Mouse (Mus musculus): ENCODE data around the gene Rest. TPM values are rescaled to one million over a fixed set of nuclear protein-coding genes. Genes with fewer than 3 reads are reported as not detected.
A peak's percentile ranks its signal among the peaks of the same experiment; 100 is the strongest.

Gene Rest
- polyA plus RNA-seq, 1 experiment from 2014 or later, result 59.7 TPM

DNA sequence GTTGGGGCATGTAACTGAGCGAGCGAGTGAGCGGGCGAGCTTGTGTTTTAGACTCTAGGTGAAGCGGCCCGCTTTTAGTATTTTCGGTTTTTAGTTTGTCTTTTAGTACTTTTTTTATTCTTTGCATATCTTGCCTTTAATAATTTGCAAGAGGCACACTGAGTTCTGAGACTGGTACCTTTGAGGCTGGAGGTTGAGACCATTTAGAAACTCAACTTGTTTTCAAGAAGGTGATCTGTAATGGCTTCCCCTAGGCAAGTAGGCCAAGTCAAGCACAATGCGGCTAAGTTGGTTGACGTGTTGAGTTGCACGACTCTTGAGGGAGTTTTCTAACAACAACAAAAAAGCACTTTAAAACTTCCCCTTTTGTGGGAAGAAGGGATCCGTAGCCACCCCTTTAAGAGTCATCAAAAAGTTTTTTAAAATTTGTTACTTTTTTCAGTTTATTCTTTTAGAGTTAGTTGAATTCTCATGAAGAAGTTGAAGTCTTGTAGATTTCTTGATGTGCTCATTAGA is 1.7 kb downstream of the Rest start:
- ATAC-seq (ENCODE audit: insufficient number of reproducible peaks, insufficient read depth, low FRiP score, low TSS enrichment), result no peak
- peak overlapping the region; percentile 98 for H3K27ac ChIP-seq
- no peaks in the 10 kb centered on the region for H3K27me3 ChIP-seq
- H3K4me1 ChIP-seq, result peaks cover 26% of the 10 kb centered on the region
- peak overlapping the region; percentile 97 for H3K9ac ChIP-seq
- 3% methylated on average over 11 of the region's 11 CpGs for WGBS
- H3K36me3 ChIP-seq, result peaks cover 38% of the 10 kb centered on the region
- peak overlapping the region; percentile 94 for H3K4me3 ChIP-seq
- no peaks in the 10 kb centered on the region for H3K9me3 ChIP-seq
- H3K4me2 ChIP-seq (replicated peaks), result peak overlapping the region; percentile 59

DNA sequence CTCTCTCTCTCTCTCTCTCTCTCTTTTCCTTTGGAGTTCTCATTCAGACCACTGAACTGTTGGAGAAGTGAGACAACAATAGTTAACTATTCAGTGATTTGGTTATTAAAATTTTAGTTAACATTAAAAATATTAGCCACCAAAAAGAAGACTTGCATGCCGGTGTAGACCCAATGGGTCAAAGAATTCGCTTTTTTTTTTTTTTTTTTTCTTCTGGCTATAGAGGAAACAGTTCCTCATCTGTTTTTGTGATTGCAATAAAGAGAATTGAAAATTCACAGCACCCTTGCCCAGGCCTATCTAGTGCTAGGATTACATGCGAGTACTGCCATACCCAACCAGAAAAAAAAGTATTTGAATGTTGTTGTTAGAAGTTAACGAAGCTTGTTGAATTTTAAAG is 2.1 kb downstream of the Rest start:
- Histone ChIP-seq H3K27ac (no peak overlapping the region), H3K9ac (peak overlapping the region; percentile 97), H3K4me3 (peak overlapping the region; percentile 94), H3K9me3 (no peaks in the 10 kb centered on the region), H3K4me1 (peaks cover 26% of the 10 kb centered on the region), H3K27me3 (no peaks in the 10 kb centered on the region), H3K36me3 (peaks cover 42% of the 10 kb centered on the region), H3K4me2 (replicated peaks) (peak overlapping the region; percentile 59)
- no peak for ATAC-seq (ENCODE audit: insufficient number of reproducible peaks, insufficient read depth, low FRiP score, low TSS enrichment)
- 72% methylated on average over 4 of the region's 4 CpGs for WGBS

DNA sequence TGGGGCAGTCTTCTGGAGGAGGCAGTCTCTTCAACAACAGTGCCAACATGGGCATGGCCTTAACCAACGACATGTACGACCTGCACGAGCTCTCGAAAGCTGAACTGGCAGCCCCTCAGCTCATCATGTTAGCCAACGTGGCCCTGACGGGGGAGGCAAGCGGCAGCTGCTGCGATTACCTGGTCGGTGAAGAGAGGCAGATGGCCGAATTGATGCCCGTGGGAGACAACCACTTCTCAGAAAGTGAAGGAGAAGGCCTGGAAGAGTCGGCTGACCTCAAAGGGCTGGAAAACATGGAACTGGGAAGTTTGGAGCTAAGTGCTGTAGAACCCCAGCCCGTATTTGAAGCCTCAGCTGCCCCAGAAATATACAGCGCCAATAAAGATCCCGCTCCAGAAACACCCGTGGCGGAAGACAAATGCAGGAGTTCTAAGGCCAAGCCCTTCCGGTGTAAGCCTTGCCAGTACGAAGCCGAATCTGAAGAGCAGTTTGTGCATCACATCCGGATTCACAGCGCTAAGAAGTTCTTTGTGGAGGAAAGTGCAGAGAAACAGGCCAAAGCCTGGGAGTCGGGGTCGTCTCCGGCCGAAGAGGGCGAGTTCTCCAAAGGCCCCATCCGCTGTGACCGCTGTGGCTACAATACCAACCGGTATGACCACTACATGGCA is 2.8 kb downstream of the Rest start:
- Histone ChIP-seq H3K4me1 (peaks cover 26% of the 10 kb centered on the region), H3K27me3 (no peaks in the 10 kb centered on the region), H3K4me2 (replicated peaks) (peak overlapping the region; percentile 59), H3K9me3 (no peaks in the 10 kb centered on the region), H3K36me3 (peaks cover 47% of the 10 kb centered on the region), H3K27ac (no peak overlapping the region), H3K9ac (no peak overlapping the region), H3K4me3 (no peak overlapping the region)
- WGBS, result 95% methylated on average over 30 of the region's 30 CpGs
- no peak for ATAC-seq (ENCODE audit: insufficient number of reproducible peaks, insufficient read depth, low FRiP score, low TSS enrichment)

DNA sequence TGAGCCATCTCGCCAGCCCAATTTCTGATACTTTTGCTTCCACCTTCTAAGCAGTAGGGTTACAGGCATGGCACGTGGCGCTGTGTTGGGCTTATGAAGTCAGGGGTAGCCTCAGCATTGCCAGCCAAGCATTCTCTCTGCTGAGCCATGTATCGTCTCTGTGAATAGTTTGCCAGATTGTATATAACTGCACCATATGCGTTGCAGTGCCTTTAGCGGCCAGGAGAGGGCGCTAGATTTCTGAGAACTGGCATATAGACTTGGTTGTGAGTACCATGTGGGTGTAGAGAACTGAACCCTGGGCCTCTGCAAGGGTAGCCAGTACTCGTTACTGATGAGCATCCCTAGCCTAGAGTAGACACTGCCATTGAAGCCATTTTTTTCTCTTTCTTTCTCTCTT is 4.1 kb downstream of the Rest start:
- 79% methylated on average over 8 of the region's 8 CpGs for WGBS
- Histone ChIP-seq H3K9ac (no peak overlapping the region), H3K36me3 (peaks cover 61% of the 10 kb centered on the region), H3K4me1 (peaks cover 26% of the 10 kb centered on the region), H3K27me3 (no peaks in the 10 kb centered on the region), H3K27ac (no peak overlapping the region), H3K4me2 (replicated peaks) (no peak overlapping the region), H3K4me3 (no peak overlapping the region), H3K9me3 (no peaks in the 10 kb centered on the region)
- ATAC-seq (ENCODE audit: insufficient number of reproducible peaks, insufficient read depth, low FRiP score, low TSS enrichment), result no peak

DNA sequence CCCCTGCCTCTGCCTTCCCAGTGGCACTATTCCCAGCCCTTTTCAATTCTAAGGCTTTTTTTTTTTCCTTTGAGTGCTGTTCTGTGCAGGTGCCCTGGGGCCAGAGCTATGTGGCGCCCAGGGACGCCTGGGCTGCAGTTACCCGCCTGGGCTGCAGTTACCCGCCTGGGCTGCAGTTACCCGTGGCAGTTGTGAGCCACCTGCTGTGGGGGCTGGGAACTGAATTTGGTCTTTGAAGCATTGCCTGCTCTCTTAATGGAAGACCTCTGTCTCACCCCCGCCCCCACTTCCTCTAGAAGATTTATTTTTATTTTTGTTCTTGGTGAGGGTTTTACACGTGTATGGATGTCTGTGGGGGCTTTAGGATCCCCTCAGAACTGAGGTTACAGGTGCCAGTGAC is 7.9 kb downstream of the Rest start:
- H3K4me1 ChIP-seq, result peaks cover 17% of the 10 kb centered on the region
- WGBS, result 77% methylated on average over 7 of the region's 7 CpGs
- H3K9ac ChIP-seq, result no peak overlapping the region
- no peaks in the 10 kb centered on the region for H3K9me3 ChIP-seq
- H3K27ac ChIP-seq, result no peak overlapping the region
- ATAC-seq (ENCODE audit: insufficient number of reproducible peaks, insufficient read depth, low FRiP score, low TSS enrichment), result no peak
- no peak overlapping the region for H3K4me2 ChIP-seq (replicated peaks)
- no peaks in the 10 kb centered on the region for H3K27me3 ChIP-seq
- H3K4me3 ChIP-seq, result no peak overlapping the region
- peaks cover 92% of the 10 kb centered on the region for H3K36me3 ChIP-seq

DNA sequence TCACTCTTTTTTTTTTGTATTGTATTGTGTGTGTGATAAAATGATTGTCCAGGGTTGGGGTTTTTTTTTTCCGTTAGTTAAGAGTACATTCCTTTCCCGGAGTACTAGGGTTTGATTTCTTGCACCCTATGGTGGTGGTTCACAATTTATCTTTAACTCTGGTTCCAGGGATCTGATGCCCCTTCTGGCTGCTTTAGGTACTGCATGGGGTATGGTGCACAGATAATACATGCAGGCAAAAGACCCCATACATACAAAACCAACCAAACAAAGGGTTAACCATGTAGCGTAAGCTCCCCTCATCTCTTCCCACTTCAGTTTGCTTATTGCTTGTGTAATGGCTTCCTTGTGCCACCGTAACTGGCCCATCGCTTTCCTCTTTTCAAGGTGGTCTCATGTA is 10.7 kb downstream of the Rest start:
- no peak for ATAC-seq (ENCODE audit: insufficient number of reproducible peaks, insufficient read depth, low FRiP score, low TSS enrichment)
- Histone ChIP-seq H3K27me3 (no peaks in the 10 kb centered on the region), H3K4me1 (0 out of 2 replicates have a peak, but pooled peaks cover under 1% of the 10 kb centered on the region), H3K9me3 (no peaks in the 10 kb centered on the region), H3K4me3 (no peak overlapping the region), H3K4me2 (replicated peaks) (no peak overlapping the region), H3K36me3 (peaks cover 94% of the 10 kb centered on the region), H3K27ac (no peak overlapping the region), H3K9ac (no peak overlapping the region)
- WGBS, result 84% methylated on average over 5 of the region's 5 CpGs

DNA sequence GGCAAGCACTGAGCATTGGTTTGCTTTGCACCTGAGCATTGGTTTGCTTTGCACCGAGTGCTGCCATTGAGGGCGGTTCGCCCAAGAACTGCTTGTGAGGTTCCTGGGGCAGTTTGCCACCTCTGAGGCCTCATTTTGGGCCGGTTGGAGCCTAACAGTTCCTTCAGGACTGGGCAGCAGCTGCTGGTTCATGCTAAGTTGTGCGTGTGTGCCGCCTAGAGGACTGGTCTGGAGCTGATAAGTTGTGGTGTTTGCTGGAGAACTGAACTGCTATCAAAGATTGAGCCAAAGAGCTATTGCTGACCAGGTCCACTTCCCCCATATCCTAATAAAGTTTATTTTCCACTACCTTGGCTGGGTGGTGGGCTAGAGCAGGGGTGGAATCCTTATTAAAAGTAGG is 11.9 kb downstream of the Rest start:
- no peak overlapping the region for H3K4me3 ChIP-seq
- no peaks in the 10 kb centered on the region for H3K27me3 ChIP-seq
- H3K9me3 ChIP-seq, result no peaks in the 10 kb centered on the region
- ATAC-seq (ENCODE audit: insufficient number of reproducible peaks, insufficient read depth, low FRiP score, low TSS enrichment), result no peak
- H3K4me1 ChIP-seq, result no peaks in the 10 kb centered on the region
- H3K36me3 ChIP-seq, result peaks cover 95% of the 10 kb centered on the region
- no peak overlapping the region for H3K27ac ChIP-seq
- H3K4me2 ChIP-seq (replicated peaks), result no peak overlapping the region
- 92% methylated on average over 6 of the region's 6 CpGs for WGBS
- H3K9ac ChIP-seq, result no peak overlapping the region

DNA sequence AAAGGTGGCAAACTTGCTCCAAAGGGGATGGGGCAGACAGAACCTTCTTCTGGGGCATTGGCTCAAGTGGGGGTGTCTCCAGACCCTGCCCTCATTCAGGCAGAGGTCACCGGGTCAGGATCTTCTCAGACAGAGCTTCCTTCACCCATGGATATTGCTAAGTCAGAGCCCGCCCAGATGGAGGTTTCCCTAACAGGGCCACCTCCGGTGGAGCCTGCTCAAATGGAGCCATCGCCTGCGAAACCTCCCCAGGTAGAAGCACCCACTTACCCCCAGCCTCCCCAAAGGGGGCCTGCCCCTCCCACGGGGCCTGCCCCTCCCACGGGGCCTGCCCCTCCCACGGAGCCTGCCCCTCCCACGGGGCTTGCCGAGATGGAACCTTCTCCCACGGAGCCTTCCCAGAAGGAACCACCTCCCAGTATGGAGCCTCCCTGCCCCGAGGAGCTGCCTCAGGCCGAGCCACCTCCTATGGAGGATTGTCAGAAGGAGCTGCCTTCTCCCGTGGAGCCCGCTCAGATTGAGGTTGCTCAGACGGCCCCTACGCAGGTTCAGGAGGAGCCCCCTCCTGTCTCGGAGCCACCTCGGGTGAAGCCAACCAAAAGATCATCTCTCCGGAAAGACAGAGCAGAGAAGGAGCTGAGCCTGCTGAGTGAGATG is 16.4 kb downstream of the Rest start:
- Histone ChIP-seq H3K9ac (no peak overlapping the region), H3K4me1 (no peaks in the 10 kb centered on the region), H3K36me3 (peaks cover 74% of the 10 kb centered on the region), H3K4me2 (replicated peaks) (no peak overlapping the region), H3K27ac (no peak overlapping the region), H3K4me3 (no peak overlapping the region), H3K27me3 (no peaks in the 10 kb centered on the region), H3K9me3 (no peaks in the 10 kb centered on the region)
- WGBS, result 85% methylated on average over 20 of the region's 20 CpGs
- no peak for ATAC-seq (ENCODE audit: insufficient number of reproducible peaks, insufficient read depth, low FRiP score, low TSS enrichment)

DNA sequence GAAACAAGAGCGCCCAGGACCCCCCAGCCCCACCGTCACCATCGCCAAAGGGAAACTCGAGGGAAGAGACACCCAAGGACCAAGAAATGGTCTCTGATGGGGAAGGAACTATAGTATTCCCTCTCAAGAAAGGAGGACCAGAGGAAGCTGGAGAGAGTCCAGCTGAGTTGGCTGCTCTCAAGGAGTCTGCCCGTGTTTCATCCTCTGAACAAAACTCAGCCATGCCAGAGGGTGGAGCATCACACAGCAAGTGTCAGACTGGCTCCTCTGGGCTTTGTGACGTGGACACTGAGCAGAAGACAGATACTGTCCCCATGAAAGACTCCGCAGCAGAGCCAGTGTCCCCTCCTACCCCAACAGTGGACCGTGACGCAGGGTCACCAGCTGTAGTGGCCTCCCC is 17.0 kb downstream of the Rest start:
- H3K36me3 ChIP-seq, result peaks cover 74% of the 10 kb centered on the region

DNA sequence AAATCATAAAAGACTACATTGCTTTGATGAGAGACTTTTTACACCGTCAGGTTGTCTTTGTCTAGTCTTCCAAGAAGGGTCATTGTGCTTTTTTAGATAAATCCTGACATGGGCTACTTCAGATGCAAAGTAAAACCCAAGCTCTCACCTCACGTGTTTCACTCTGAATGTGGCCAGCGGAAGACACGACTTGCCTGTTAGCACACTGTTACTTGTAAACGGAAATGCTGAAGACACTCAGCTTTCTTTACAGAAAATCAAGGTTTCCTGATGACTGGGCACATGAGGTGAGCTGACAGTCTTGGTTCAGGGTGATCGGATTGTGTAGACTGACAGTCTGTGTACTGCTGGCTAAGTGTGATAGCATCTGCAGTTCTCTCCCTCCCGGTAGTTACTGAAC is 20.4 kb downstream of the Rest start:
- H3K4me2 ChIP-seq (replicated peaks), result no peak overlapping the region
- H3K36me3 ChIP-seq, result peaks cover 75% of the 10 kb centered on the region
- H3K4me3 ChIP-seq, result no peak overlapping the region
- H3K9ac ChIP-seq, result no peak overlapping the region
- no peak overlapping the region for H3K27ac ChIP-seq
- WGBS, result 88% methylated on average over 7 of the region's 7 CpGs
- no peak for ATAC-seq (ENCODE audit: insufficient number of reproducible peaks, insufficient read depth, low FRiP score, low TSS enrichment)
- H3K4me1 ChIP-seq, result no peaks in the 10 kb centered on the region
- no peaks in the 10 kb centered on the region for H3K9me3 ChIP-seq
- no peaks in the 10 kb centered on the region for H3K27me3 ChIP-seq

More for the DNA sequence above, 17.0 kb downstream of the Rest start:
- no peak overlapping the region for H3K9ac ChIP-seq
- no peak overlapping the region for H3K4me2 ChIP-seq (replicated peaks)
- H3K4me3 ChIP-seq, result no peak overlapping the region
- WGBS, result 92% methylated on average over 9 of the region's 9 CpGs
- no peaks in the 10 kb centered on the region for H3K27me3 ChIP-seq
- no peaks in the 10 kb centered on the region for H3K9me3 ChIP-seq
- H3K27ac ChIP-seq, result no peak overlapping the region
- ATAC-seq (ENCODE audit: insufficient number of reproducible peaks, insufficient read depth, low FRiP score, low TSS enrichment), result no peak
- no peaks in the 10 kb centered on the region for H3K4me1 ChIP-seq

DNA sequence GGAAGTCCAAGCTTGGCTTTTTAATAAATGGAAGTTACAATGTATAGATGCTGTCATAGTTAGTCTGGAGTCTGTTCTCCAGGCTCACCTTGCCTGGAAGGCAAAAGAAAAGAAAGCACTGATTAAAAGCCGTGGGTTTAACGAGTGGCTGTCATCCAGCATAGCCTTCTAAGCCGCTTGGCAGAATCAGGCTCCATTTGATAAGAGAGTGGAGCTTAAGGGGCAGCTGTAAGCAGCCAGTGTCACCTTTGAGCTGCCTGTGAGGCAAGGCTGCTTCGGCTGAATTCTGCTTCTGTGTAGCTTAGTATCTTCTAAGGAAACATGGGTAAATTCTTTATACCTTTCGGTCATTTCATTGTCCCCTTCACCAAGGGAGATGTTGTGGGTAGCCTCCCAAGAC is 21.6 kb downstream of the Rest start:
- no peak overlapping the region for H3K9ac ChIP-seq
- H3K27ac ChIP-seq, result no peak overlapping the region
- no peaks in the 10 kb centered on the region for H3K9me3 ChIP-seq
- no peaks in the 10 kb centered on the region for H3K4me1 ChIP-seq
- no peak overlapping the region for H3K4me3 ChIP-seq
- no peaks in the 10 kb centered on the region for H3K27me3 ChIP-seq
- peaks cover 69% of the 10 kb centered on the region for H3K36me3 ChIP-seq
- 86% methylated on average over 5 of the region's 5 CpGs for WGBS
- H3K4me2 ChIP-seq (replicated peaks), result no peak overlapping the region
- no peak for ATAC-seq (ENCODE audit: insufficient number of reproducible peaks, insufficient read depth, low FRiP score, low TSS enrichment)

DNA sequence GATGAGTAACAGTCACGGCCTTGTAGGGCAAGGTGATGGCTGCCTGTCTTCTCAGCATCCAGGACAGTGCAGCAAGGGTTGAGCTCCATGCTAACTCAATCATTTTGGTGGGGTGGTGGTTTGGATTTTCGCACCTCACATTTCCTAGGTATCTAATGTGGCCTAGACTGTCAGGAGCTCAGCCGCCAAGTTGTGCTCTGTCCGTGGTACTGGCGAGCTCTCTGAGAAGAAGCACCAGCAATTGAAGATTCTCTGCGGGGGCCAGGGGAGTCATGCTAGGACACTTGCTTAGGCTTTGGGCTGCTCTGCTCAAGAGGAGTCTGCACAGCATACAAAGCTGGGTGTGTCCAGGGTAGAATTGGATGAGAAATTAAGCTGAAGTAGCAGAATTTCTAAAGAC is 22.6 kb downstream of the Rest start:
- WGBS, result 77% methylated on average over 6 of the region's 6 CpGs
- ATAC-seq (ENCODE audit: insufficient number of reproducible peaks, insufficient read depth, low FRiP score, low TSS enrichment), result no peak
- Histone ChIP-seq H3K36me3 (peaks cover 68% of the 10 kb centered on the region), H3K27me3 (no peaks in the 10 kb centered on the region), H3K4me3 (no peak overlapping the region), H3K4me2 (replicated peaks) (no peak overlapping the region), H3K9me3 (no peaks in the 10 kb centered on the region), H3K4me1 (no peaks in the 10 kb centered on the region), H3K27ac (no peak overlapping the region), H3K9ac (no peak overlapping the region)

All from embryonic facial prominence, embryonic 12.5 days (tissue).